Mouse (Mus musculus) heart, postnatal 0 days (tissue): ENCODE measurements around the gene Rem2.

Experiments
- CTCF ChIP-seq: IDR thresholded peaks from 2 replicates; pipeline ENCODE4 v1.5.1; 2016; ENCODE audit warnings: antibody characterized with exemption, control low read depth, low read depth
- EP300 ChIP-seq: IDR thresholded peaks from 2 replicates; pipeline ENCODE4 v1.6.1; 2016; ENCODE audit warnings: antibody characterized with exemption, low read depth

DNA sequence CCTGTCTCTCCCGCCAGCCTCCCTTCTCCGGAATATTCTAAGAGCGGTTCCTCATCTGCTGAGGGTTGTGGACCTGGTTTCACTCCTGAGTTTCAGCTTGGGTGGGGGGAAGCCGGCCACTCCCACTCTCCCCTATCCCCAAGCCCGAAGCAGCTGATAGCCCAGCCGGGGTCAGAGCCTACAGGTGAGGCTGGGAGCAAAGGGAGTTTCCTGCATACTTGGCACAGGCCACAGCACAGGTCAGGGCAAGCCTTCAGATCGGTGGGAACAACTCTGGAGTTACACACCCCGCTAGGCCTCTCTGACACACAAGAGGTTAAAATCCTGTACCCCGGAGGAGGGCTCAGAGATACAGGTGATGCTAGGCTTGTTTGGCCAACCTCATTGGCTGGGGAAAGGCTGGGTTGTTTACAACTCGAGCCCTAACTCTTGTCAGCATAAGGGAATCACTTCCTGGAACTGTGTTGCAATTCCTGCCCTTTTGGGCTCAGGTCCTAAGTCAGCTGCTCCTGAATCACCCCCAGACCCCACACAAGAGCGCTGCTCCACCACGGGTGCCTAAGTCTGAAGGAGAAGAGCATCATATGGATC lies 41.9 kb upstream of the Rem2 start:
- TF ChIP-seq CTCF (no peak), EP300 (no peak)
